Mouse (Mus musculus) B cell, adult 2 months (primary cell): ENCODE data around the gene Olfr1130.
"Not testable (repeated sequence)": the region's sequence is repeated elsewhere in the genome, so short reads cannot be mapped to it uniquely, and the experiment has no call there.

Experiments
- DNase-seq, 2 experiments: peaks; one replicate each; pipeline ENCODE4 v3.0.0; 2022

Olfr1130 gene

GRCm38 (mm10) chr2:87605912-87606311 lies at the start of gene Olfr1130:
Gene Olfr1130, plus strand, starts transcription at chr2:87606212.
- not testable (repeated sequence) for DNase-seq

GRCm38 (mm10) chr2:87573602-87574001 lies 32.4 kb upstream of the Olfr1130 start, which contains the start of gene Olfr1129:
Gene Olfr1129, plus strand, starts transcription at chr2:87573902.
- not testable (repeated sequence) for DNase-seq

GRCm38 (mm10) chr2:87626804-87627203 lies 20.8 kb downstream of the Olfr1130 start, which contains the start of gene Olfr1131:
Gene Olfr1131, plus strand, starts transcription at chr2:87627104.
- DNase-seq, result no peak

GRCm38 (mm10) chr2:87637435-87637834 lies 31.4 kb downstream of the Olfr1130 start, which contains the start of gene Olfr1132:
Gene Olfr1132, minus strand, starts transcription at chr2:87637535.
- no peak for DNase-seq

- no peak for DNase-seq
Observed at GRCm38 (mm10) chr2:87642441-87642840, 36.4 kb downstream of the Olfr1130 start.

GRCm38 (mm10) chr2:87647274-87647673 lies 41.3 kb downstream of the Olfr1130 start, which contains the start of gene Olfr1133:
Gene Olfr1133, minus strand, starts transcription at chr2:87647374.
- no peak for DNase-seq

GRCm38 (mm10) chr2:87658360-87658759 lies 52.3 kb downstream of the Olfr1130 start, which contains the start of gene Olfr1134:
Gene Olfr1134, minus strand, starts transcription at chr2:87658460.
- DNase-seq, result no peak
